Mouse (Mus musculus) ES-E14 (cell line): Measurements from ENCODE around the gene Grifin.

Source experiments
- CHD2 ChIP-seq: IDR thresholded peaks from 2 replicates; pipeline ENCODE4 v1.6.1; 2014; ENCODE audit warnings: mild to moderate bottlenecking, low read depth, low read length, inconsistent platforms
- HCFC1 ChIP-seq: IDR thresholded peaks from 2 replicates; pipeline ENCODE4 v1.6.1; 2012; ENCODE audit warnings: low read length, inconsistent platforms, borderline replicate concordance; ENCODE audit not compliant: insufficient read depth
- MAFK ChIP-seq: IDR thresholded peaks from 2 replicates; pipeline ENCODE4 v1.6.1; 2014; ENCODE audit warnings: mild to moderate bottlenecking, low read depth, low read length, inconsistent platforms; ENCODE audit not compliant: insufficient read depth
- ZC3H11A ChIP-seq: IDR thresholded peaks from 2 replicates; pipeline ENCODE4 v1.6.1; 2012; ENCODE audit warnings: low read depth, mild to moderate bottlenecking, inconsistent platforms, low read length, borderline replicate concordance
- ZNF384 ChIP-seq: IDR thresholded peaks from 2 replicates; pipeline ENCODE4 v1.6.1; 2012; ENCODE audit warnings: low read depth, low read length, inconsistent platforms

GRCm38 (mm10) chr5:140609511-140610272 lies 44.8 kb upstream of the Grifin start:
- no peak for TF ChIP-seq CHD2
- no peak for TF ChIP-seq ZNF384
- no peak for TF ChIP-seq HCFC1
- TF ChIP-seq MAFK: no peak
- no peak for TF ChIP-seq ZC3H11A
